Mouse (Mus musculus) ovary, postnatal 14 days (tissue): ENCODE measurements around the gene Lpar5.

Source experiments
- DNase-seq: peaks from one replicate; pipeline ENCODE4 v3.0.0; 2022; ENCODE audit warnings: low spot score

The Lpar5 gene

DNA sequence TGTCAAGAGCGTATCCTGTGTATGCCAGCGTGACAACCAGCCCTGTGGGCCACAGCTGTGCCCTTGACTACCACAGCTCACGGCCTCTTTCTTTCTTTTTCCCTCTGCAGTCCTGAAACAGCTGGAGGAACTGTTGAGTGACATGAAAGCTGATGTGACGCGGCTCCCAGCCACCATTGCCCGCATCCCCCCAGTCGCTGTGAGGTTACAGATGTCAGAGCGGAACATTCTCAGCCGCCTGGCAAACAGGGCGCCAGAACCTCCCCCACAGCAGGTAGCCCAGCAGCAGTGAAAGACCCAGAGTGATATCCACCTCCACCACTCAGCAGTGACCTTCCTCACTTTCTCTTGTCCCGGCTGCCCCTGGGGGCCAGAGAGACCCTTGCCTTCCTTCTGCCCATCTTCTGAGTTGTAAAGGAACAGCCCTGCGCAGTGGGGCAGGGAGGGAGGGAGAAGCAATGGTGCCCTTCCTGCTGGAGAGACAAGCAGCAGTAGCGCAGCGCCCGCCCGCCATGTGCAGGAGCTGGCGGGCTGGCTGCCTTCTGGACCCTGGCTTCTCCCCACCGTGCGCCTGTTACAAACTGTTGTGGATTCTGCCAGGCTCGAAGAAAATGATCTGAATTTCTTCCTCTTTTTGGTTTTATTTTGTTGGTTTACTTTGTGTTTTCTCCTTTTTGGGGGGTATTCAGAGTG, 62.1 kb downstream of the Lpar5 start:
- DNase-seq, result no peak

DNA sequence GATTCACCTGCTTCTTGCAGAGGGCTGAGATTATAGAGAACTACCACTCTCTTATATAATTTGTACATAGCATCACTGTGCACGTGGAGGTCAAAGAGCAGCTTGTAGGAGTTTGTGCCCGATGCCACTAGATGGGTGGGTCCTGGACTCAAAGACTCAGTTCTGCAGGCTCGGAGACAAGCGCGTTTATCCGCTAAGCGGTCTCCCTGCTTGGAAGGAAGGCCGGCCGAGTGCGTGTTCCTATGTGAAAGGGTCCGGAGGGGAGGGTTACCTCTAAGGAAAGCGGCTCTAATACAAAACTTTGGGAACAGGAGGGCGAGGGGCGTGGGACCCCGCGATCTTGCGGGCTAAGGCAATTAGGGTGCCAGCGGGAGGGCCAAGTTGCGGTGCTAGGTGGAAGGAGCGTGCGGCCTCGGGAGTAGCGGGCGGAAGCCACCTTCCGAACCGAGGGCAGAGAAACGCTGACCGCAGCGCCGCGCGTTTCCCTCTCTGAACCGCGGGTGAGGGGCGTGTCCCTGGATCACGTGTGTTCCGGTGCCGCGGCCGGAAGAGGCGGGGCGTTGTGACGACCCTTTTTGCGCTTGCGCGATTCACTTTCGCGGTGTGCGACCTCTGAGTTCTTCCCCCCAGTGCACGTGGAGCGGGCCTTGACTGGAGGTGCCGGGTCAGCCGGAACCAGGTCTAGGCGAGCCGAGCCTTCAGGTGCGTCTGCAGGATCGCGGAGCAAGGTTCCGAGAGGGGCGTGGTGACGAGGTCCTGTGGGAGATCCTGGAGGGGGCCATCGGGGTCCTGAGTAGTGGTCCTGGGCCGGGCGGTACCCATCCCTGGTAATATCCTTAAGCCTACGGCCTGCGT, 63.8 kb downstream of the Lpar5 start, which contains the start of gene Nop2:
Gene Nop2 (plus strand): TSS at position 608 of the 855 bp plus-strand sequence.
- DNase-seq, result peak; percentile 77
